Mouse (Mus musculus): ENCODE measurements around the gene Eef2. TPM values are rescaled to one million over a fixed set of nuclear protein-coding genes. Genes with fewer than 3 reads are reported as not detected.
A peak's percentile ranks its signal among the peaks of the same experiment; 100 is the strongest.

Gene Eef2
- polyA plus RNA-seq, 1 experiment: 468 TPM

- no peak for TF ChIP-seq CTCF (IDR thresholded peaks at IDR 0.05; ENCODE audit: control insufficient read depth, insufficient read depth, low read length)
- TF ChIP-seq POLR2A (IDR thresholded peaks at IDR 0.05; ENCODE audit: borderline replicate concordance, control insufficient read depth, low read depth, low read length): no peak
- H3K4me3 ChIP-seq (replicated peaks; ENCODE audit: control insufficient read depth, low read depth, low read length): no peak overlapping the region
- 63% methylated on average over 7 of the region's 7 CpGs for WGBS
- peaks cover 14% of the 10 kb centered on the region for H3K4me1 ChIP-seq (ENCODE audit: control insufficient read depth, insufficient read depth, low read length)
- peak overlapping the region; percentile 44; the same call in 1 of the 2 replicates for H3K27ac ChIP-seq (ENCODE audit: control insufficient read depth, insufficient read depth, low read depth, low read length, poor library complexity)
Measured at GRCm38 (mm10) chr10:81143157-81143633, 33.2 kb upstream of the Eef2 start.

GRCm38 (mm10) chr10:81143845-81144437 is 32.5 kb upstream of the Eef2 start:
- Histone ChIP-seq H3K4me3 (replicated peaks; ENCODE audit: control insufficient read depth, low read depth, low read length) (no peak overlapping the region), H3K4me1 (ENCODE audit: control insufficient read depth, insufficient read depth, low read length) (peaks cover 12% of the 10 kb centered on the region), H3K27ac (ENCODE audit: control insufficient read depth, insufficient read depth, low read depth, low read length, poor library complexity) (no peak overlapping the region)
- TF ChIP-seq POLR2A (IDR thresholded peaks at IDR 0.05; ENCODE audit: borderline replicate concordance, control insufficient read depth, low read depth, low read length): no peak
- no peak for TF ChIP-seq CTCF (IDR thresholded peaks at IDR 0.05; ENCODE audit: control insufficient read depth, insufficient read depth, low read length)
- WGBS: 94% methylated on average over 52 of the region's 52 CpGs

- TF ChIP-seq CTCF (IDR thresholded peaks at IDR 0.05; ENCODE audit: control insufficient read depth, insufficient read depth, low read length) (no peak), POLR2A (IDR thresholded peaks at IDR 0.05; ENCODE audit: borderline replicate concordance, control insufficient read depth, low read depth, low read length) (no peak)
- Histone ChIP-seq H3K27ac (ENCODE audit: control insufficient read depth, insufficient read depth, low read depth, low read length, poor library complexity) (no peak overlapping the region), H3K4me3 (replicated peaks; ENCODE audit: control insufficient read depth, low read depth, low read length) (no peak overlapping the region), H3K4me1 (ENCODE audit: control insufficient read depth, insufficient read depth, low read length) (peaks cover 7% of the 10 kb centered on the region)
- 92% methylated on average over 27 of the region's 27 CpGs for WGBS
Measured at GRCm38 (mm10) chr10:81144667-81145066, 31.8 kb upstream of the Eef2 start.

GRCm38 (mm10) chr10:81145307-81145706 is 31.1 kb upstream of the Eef2 start:
- TF ChIP-seq POLR2A (IDR thresholded peaks at IDR 0.05; ENCODE audit: borderline replicate concordance, control insufficient read depth, low read depth, low read length) (no peak), CTCF (IDR thresholded peaks at IDR 0.05; ENCODE audit: control insufficient read depth, insufficient read depth, low read length) (no peak)
- Histone ChIP-seq H3K4me3 (replicated peaks; ENCODE audit: control insufficient read depth, low read depth, low read length) (no peak overlapping the region), H3K27ac (ENCODE audit: control insufficient read depth, insufficient read depth, low read depth, low read length, poor library complexity) (no peak overlapping the region), H3K4me1 (ENCODE audit: control insufficient read depth, insufficient read depth, low read length) (peaks cover 5% of the 10 kb centered on the region)
- WGBS: 86% methylated on average over 6 of the region's 6 CpGs

GRCm38 (mm10) chr10:81145778-81146177 is 30.7 kb upstream of the Eef2 start:
- 73% methylated on average over 7 of the region's 7 CpGs for WGBS
- no peak overlapping the region for H3K27ac ChIP-seq (ENCODE audit: control insufficient read depth, insufficient read depth, low read depth, low read length, poor library complexity)
- TF ChIP-seq CTCF (IDR thresholded peaks at IDR 0.05; ENCODE audit: control insufficient read depth, insufficient read depth, low read length) (no peak), POLR2A (IDR thresholded peaks at IDR 0.05; ENCODE audit: borderline replicate concordance, control insufficient read depth, low read depth, low read length) (no peak)
- no peak overlapping the region for H3K4me3 ChIP-seq (replicated peaks; ENCODE audit: control insufficient read depth, low read depth, low read length)
- H3K4me1 ChIP-seq (ENCODE audit: control insufficient read depth, insufficient read depth, low read length): peaks cover 5% of the 10 kb centered on the region

GRCm38 (mm10) chr10:81146296-81146695 is 30.1 kb upstream of the Eef2 start:
- Histone ChIP-seq H3K4me3 (replicated peaks; ENCODE audit: control insufficient read depth, low read depth, low read length) (no peak overlapping the region), H3K27ac (ENCODE audit: control insufficient read depth, insufficient read depth, low read depth, low read length, poor library complexity) (0 out of 2 replicates have a peak overlapping the region, but pooled peaks have one; percentile 7), H3K4me1 (ENCODE audit: control insufficient read depth, insufficient read depth, low read length) (peaks cover 5% of the 10 kb centered on the region)
- TF ChIP-seq CTCF (IDR thresholded peaks at IDR 0.05; ENCODE audit: control insufficient read depth, insufficient read depth, low read length): no peak
- no peak for TF ChIP-seq POLR2A (IDR thresholded peaks at IDR 0.05; ENCODE audit: borderline replicate concordance, control insufficient read depth, low read depth, low read length)
- WGBS: 57% methylated on average over 4 of the region's 4 CpGs

GRCm38 (mm10) chr10:81151261-81151660 is 25.2 kb upstream of the Eef2 start:
- TF ChIP-seq CTCF (IDR thresholded peaks at IDR 0.05; ENCODE audit: control insufficient read depth, insufficient read depth, low read length) (no peak), POLR2A (IDR thresholded peaks at IDR 0.05; ENCODE audit: borderline replicate concordance, control insufficient read depth, low read depth, low read length) (no peak)
- Histone ChIP-seq H3K4me1 (ENCODE audit: control insufficient read depth, insufficient read depth, low read length) (no peaks in the 10 kb centered on the region), H3K27ac (ENCODE audit: control insufficient read depth, insufficient read depth, low read depth, low read length, poor library complexity) (no peak overlapping the region), H3K4me3 (replicated peaks; ENCODE audit: control insufficient read depth, low read depth, low read length) (no peak overlapping the region)
- WGBS: 60% methylated on average over 6 of the region's 6 CpGs

- Histone ChIP-seq H3K4me1 (ENCODE audit: control insufficient read depth, insufficient read depth, low read length) (no peaks in the 10 kb centered on the region), H3K4me3 (replicated peaks; ENCODE audit: control insufficient read depth, low read depth, low read length) (no peak overlapping the region), H3K27ac (ENCODE audit: control insufficient read depth, insufficient read depth, low read depth, low read length, poor library complexity) (no peak overlapping the region)
- WGBS: 71% methylated on average over 12 of the region's 12 CpGs
- TF ChIP-seq POLR2A (IDR thresholded peaks at IDR 0.05; ENCODE audit: borderline replicate concordance, control insufficient read depth, low read depth, low read length) (no peak), CTCF (IDR thresholded peaks at IDR 0.05; ENCODE audit: control insufficient read depth, insufficient read depth, low read length) (no peak)
Measured at GRCm38 (mm10) chr10:81152609-81153008, 23.8 kb upstream of the Eef2 start.

Measured in bone marrow, adult 2 months (tissue).